Mouse (Mus musculus): Measurements from ENCODE around the gene Lclat1.

Lclat1 gene

DNA sequence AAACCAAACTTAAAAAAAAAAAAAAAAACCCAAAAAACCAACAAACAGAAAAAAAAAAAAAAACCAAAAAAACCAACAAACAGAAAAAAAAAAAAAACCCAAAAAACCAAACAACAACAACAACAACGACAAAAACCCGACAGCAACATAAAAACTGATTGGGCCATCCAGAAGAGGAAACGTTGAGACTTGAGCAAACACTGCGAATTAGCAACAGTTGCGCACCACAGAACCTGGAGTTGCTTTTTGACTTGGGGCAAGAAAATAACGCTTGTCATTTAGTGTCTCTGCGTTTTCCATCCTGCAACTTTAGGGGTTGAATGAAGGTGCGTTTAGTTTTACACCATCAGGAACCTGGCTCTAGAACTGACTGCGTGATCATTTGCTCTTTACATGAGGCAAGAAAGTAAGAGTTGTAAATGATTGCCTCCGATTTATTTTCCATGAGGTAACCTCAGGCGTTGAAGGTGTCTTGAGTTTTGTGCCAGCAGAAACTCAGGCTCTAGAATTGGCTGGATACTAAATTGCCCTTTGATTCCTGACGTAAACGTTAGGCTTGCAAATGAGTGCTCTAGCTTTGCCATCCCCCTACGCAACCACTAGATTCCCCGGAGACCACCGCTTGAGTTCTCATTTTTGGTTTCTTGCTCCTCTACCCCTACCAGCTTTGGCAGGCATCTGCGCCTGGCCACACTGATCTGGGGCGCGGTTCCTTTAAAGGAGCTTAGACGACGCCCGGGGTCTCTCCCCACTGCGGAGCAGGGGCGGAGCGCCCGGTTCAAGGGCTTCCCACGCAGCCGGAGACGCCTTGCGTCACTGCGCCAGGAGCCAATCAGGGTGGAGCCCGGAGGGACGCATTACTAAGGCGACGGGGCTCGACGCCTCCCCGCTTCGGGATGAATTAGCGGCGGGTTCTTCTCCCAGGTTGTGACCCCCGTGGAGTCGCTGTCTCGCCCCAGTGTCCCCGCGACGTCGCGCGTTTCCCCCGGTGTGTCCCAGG lies at the start of gene Lclat1:
Lclat1 (plus strand) TSS at position 828 of the 1,000 bp plus-strand sequence.
- peak; percentile 96 for DNase-seq (ENCODE audit: inconsistent ontology term)

DNA sequence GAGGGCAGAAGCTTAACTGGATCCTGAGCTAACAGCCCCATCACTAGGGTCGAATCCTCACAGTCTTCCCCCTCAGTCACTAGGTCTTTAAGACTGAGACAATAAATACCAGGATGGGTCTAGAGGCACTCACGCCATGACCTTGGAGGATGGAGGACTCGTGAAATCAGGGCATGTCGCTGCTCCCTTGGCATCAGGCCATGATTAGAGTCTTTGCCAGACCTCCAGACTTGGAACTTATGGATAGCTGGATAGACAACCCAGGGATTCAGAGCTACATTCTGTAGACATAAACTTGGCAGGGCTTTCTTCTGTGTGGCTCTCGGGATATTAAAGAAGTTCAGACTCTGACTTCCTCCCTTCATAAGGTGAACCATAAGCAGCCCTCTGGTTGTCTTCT lies 49.5 kb upstream of the Lclat1 start:
- no peak for DNase-seq (ENCODE audit: inconsistent ontology term)

DNA sequence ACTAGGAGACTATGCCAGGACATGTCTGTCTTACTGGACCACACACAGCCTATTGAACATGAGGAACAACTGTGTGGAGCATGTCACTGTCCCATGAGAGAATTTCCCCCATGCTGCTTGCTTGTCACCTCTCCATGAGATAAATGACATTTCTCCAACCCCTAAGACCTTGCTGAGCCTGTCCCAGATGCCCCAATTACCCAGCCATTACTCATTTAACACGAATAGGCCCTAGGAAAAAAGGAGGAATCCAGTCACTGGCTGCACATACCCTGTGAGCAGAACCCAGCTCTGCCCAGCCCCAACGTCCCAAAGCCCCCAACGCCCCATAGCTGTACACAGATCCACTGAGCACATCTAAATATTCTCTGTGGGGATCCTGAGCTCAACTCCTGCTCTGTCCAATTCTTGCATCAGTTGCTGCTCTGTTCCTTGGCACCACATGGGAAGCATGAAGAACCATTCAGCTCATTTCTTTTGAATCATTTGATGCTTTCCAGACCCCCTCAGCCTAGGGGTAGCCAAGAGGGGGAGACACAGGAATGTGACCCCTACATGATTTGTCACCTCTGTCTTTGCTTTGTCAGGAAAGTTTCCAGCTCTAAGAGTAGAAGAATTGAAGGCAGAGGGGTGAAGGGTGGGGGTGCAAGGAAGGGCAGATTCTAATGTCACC lies 47.4 kb upstream of the Lclat1 start:
- DNase-seq (ENCODE audit: inconsistent ontology term): no peak

DNA sequence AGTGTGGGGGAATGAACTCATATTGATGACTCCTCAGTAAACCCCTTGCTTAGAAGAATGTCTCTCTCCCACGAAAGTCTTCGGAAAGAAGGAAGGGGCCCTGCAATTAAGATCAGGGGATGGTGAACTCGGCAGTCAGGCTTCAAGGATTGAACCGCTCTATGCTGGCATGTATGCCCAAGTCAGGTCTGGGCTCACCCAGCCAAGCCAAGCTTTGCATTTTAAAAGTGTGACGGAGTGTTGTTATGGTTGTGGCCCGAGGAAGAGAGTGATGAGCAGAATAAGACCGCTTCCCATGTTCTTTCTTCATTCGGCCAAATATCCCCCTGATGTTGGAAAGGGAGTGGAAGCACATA lies 46.9 kb upstream of the Lclat1 start:
- DNase-seq (ENCODE audit: inconsistent ontology term): no peak

DNA sequence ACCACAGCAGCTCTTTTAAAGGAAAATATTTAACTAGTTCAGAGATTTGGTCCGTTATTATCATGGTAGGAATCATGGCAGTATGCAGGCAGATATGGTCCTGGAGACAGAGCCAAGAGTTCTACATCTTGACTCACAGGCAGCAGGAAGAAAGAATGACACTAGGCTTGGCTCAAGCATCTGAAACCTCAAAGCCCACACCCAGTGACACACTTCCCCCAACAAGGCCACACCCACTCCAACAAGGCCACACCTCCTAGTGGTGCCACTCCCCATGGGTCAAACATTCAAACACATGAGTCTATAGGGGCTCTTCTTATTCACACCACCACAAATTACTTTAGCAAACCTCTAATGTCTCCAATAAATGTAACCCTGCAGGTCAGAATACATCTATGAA lies 45.1 kb upstream of the Lclat1 start:
- peak; percentile 5 for DNase-seq (ENCODE audit: inconsistent ontology term)

DNA sequence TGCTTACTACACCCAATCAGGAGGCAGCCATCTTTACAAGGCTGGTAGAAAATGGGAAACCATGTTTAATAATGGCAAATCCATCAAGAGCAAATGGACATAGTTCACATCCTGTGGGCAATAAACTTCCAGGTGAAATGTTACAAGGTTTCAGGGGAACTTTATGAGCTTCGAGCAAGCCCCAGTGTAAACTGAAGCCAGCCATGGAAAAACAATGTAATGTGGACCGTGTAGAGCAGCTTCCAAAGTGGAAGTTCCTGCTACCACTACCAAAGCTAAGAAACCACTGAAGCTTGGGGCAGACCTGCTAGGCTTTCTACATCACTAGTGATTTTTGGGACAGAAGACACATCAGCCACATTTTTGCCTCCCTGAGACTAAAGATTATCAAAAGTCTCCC lies 44.5 kb upstream of the Lclat1 start:
- no peak for DNase-seq (ENCODE audit: inconsistent ontology term)

DNA sequence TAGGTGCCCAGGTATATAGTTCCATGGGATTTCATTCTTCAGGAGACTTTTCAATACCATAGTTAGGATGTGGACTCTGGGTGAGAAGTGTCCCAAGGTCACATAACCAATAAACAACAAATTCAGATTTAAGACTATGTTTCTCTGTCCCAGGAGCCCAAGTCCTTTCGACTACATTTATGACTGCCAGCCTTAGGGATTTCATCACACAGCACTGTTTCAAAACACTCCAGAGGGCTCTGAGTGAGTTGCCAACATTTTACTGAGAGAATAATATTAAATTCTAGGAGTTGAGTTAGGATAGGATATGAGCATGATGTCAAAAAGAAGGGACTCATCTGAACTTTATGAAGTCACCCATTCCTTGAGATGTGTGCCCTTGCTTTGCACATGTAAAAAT lies 44.0 kb upstream of the Lclat1 start:
- DNase-seq (ENCODE audit: inconsistent ontology term): no peak

DNA sequence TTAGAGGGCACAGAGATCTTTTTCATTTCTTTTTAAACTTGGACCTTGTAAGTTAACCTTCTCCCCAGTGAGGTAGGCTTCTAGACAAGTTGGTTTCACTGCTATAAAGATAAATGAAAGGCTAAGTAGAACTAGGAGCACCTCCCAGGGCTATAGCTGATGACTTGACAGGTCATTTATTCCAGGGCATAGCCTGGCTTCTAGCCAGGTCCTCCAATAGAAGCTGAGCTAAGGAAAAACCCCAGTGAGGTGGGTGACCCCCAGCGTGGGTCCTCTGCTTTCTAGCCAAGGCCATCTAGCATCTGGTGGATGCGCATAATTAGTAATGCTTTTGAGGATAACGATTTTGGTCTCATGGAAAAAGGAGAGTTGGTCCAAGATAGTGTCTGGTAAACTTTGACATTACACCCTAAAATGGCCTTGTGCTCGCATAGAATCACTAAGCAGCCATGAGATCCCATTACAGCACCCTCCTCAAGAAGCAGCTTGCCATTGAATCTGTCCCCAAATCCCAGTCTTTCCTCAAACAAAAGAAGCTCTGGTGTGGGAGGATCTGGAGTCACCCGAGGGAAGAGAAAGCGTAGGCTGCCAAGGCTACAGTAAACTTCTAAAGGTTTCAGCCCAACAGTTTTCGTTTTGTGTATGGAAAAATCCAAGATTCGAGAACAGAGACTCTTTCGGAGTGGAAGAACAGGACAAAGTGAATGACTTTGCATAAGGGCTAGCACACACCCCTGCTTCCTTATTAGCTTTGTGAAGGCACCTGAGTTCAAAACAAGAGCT lies 41.2 kb upstream of the Lclat1 start:
- peak; percentile 9 for DNase-seq (ENCODE audit: inconsistent ontology term)

DNA sequence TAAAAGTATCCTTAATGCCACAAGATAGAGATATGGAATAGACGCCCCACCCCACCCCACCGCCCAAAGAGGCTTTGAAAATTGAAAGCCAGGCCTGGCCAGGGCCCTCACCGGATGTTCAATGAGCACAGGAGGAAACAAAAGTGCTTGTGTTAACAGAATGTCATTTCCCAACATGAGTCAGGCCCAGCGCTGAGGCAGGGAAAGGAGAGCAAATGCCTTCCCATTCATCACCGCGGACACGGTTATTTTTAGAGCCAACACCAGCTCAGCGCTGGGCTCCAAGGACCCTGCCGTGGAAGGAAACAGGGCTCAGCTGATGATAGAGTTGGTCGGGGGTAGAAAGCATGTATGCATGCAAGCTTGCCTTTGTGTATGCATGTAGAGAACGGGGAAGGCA lies 40.4 kb upstream of the Lclat1 start:
- peak; percentile 44 for DNase-seq (ENCODE audit: inconsistent ontology term)

DNA sequence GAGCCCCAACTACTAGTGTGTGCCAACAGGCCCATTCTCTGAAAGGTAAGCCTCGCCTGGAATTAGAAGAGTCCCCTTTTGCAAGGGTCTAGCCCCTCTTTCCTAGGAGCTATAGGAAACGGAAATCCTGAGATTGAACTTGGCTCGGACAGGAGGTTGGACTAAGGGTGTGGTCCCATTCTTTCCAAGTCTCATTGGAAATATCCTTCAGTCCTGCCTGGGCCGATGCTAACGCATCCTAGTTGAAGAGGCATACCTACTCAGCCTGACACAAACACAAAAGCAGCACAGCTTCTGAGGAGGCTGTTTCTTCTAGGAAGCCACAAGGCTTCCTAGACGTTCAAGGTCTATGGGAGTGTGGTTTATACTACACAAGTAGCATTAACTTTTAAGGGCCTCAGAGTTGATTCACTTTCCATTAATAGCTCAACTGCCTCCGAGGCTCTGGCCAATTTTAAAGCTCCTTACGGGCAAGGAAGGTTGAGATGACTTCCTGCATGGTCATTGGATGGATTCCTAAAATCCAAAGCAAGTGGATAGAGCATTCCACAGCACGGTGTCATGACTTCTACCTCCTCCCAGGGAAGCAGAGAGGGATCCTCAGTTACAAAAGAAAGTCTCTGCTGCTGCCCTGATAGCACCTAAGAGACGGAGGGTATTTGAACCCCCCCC lies 39.3 kb upstream of the Lclat1 start:
- peak; percentile 13 for DNase-seq (ENCODE audit: inconsistent ontology term)

DNA sequence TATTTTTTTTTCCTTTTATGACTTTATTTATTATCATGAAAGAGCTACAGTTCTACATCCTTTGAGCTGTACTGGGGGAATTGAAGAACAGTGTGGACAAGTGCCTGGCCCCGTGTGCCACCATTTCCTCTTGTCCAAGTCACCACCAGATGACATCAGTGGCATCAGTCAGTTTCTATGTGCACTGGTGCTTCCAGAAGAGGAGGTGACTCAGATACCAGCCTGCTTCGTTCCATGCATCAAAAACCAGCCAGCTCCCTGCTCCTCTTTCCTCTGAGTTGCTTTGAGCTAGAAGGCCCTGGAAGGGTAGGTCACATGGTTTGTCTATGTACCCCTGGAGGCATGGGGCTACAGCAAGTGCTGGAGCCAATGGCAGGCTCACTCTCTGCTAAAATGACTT lies 37.3 kb upstream of the Lclat1 start:
- no peak for DNase-seq (ENCODE audit: inconsistent ontology term)

DNA sequence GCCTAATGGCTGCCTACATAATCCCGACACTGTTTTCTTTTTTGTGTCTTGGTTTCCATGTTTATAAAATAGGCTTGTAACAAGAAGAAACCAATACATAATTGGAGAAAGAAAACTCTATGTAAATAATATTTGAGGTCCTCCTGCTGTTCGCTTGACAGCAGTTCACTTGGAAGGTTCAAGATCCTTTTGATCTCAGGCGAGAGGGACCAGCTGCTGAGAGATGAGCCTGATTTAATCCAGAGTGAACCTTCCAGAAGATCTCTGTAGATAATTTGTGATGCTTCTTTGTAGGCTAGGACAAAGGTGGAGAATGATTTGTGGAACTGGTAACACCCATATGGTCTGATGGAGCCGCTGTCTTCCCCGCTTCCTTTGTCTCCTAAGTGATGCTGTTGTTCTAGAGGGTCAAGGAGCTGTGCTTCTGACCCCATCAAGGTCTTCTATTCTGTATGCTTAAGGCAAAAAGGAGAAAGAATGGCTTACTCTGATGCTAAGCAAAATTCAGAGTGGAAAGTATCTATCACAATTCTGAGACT lies 36.0 kb upstream of the Lclat1 start:
- DNase-seq (ENCODE audit: inconsistent ontology term): no peak

DNA sequence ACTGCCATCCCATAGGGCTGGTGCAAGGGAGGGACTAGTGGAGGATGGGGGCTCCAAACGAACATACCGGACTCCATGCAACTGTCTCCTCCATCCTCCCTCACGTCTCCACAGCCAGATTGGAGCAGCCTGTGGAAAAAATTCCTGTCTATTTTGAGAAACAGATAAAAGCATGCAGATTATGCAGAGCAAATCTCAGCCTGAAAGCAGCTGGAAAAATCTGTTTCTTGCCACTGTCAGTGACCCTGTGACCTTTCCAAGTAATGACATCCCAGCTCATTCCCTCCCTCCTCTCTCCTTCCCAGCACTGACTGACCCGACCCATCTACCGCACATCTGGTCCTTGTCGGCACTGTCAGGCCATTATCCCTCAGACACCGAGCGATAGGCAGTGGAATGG lies 35.5 kb upstream of the Lclat1 start:
- DNase-seq (ENCODE audit: inconsistent ontology term): no peak

DNA sequence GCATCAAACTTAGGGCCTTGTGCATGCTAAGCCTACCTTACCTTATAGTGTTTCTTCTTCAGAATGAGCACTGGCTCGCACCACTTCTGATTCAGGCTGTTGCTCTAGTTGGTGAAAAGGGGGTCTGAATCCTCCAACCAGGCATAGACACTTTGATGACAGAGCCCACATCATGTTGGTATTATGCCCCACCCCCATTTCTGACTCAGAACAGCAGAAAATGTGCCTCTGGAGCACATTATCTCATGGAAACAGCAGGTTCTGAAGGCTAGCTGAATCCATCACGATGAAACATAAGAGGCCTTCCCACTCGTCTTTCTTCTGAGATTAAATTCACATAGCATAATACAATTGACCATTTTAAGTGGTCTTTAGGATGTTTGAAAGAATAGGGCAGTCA lies 33.2 kb upstream of the Lclat1 start:
- DNase-seq (ENCODE audit: inconsistent ontology term): no peak

DNA sequence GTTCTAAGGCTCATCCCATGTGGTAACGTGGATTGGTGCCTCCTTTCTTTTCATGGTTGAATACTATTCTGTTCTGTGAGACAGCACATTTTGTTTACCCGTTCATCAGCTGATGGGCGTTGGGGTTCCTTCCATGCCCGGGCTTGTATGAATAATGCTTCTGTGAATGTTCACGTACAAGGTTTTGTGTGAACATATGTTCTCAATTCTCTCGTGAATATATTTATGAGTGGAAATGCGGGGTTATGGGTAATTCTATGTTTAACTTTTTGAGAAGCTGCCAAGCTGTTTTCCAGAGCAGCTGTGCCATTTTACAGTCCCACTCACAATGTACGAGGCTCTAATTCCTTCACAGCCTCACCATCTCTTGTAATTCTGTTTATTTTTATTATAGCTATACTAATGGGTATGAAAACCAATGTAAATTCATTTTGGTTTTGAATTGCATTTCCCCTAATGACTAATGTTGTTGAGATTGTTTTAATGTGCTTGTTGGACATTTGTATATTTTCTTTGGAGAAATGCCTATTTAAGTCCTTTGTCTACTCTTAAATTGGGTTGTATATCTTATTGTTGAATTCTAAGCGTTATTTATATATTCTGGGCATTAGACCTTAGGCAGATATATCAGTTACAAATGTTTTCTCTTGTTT lies 32.4 kb upstream of the Lclat1 start:
- no peak for DNase-seq (ENCODE audit: inconsistent ontology term)

DNA sequence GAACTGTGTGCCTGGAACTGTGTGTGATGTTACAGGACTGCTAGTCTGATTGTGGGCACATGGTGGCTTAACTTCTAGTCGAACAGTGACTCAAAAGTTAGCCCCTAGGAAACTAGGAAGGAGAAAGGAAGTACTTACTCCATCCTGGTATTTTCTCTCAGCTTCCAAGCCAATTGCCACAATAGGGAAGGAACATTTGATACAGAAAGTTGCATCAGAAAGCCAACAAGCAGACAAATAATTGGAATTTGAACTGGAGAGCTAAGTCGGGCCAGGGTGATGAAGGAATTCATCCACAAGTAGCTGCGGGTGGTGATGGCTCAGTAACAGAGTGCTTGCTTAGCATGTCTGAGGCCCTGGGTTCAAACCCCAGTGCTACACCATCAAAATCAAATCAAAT lies 30.1 kb upstream of the Lclat1 start:
- no peak for DNase-seq (ENCODE audit: inconsistent ontology term)

DNA sequence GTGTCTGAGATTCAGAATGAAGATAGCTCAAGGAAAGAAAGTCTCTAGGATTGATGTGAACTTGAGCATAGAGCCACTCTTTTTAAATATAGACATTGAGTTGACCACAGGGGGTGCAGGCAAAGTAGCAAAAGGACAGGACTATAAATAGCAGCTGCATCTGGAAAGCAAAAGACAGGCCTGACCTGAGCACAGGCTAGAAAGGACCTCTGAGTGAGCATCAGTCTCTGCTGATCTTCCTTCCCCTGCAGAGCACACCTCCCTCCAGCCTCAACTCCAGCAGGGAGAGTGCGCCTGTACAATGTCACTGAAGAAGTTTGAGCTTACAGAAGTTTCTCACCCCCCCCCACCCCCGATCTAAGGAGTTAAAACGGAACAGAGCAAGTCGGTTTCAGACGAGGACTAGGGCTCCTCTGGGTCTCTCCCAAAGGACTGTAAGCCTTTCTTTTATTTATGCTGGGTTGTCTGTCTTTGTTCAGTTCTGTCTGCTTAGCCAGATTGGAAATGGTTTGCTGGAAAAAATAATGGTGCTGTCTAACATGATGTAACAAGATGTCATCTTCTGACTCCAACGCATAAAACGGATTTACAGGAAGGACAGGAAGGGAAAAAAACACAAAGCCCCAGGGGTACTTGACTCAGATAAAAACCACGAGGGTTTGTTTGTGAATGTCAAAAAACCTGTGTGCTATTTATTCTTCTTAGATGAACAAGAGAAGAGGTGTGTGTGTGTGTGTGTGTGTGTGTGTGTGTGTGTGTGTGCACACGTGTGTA lies 26.2 kb upstream of the Lclat1 start:
- no peak for DNase-seq (ENCODE audit: inconsistent ontology term)

DNA sequence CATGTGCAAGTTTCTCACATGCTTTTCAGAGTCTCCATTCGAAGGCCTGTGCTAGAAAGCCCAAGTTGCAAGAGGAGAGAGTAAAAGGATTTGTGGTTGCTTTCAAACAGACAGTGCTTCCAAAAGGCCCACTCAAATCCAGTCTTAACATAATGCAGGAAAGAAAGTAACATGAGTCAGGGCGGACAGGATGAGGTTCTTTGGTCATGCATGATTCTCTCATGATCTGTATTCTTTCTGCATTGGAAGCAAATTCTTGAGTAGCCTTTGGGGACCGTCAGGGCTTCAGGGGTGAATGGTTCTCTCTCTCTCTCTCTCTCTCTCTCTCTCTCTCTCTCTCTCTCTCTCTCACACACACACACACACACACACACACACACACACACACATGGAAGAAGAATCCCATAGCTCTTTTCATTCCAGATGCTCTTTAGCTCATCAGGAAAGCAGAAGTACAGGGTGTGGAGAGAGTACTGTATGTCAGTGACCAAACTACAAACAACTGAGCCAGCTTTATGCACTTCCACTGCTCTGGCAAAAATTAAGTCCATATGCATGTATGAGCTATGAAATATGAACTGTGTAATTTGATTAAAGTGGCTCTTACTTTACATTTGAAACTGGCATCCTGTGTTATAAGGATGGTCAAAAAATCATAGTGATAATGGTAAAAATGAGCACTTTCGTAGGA lies 25.1 kb upstream of the Lclat1 start:
- no peak for DNase-seq (ENCODE audit: inconsistent ontology term)

DNA sequence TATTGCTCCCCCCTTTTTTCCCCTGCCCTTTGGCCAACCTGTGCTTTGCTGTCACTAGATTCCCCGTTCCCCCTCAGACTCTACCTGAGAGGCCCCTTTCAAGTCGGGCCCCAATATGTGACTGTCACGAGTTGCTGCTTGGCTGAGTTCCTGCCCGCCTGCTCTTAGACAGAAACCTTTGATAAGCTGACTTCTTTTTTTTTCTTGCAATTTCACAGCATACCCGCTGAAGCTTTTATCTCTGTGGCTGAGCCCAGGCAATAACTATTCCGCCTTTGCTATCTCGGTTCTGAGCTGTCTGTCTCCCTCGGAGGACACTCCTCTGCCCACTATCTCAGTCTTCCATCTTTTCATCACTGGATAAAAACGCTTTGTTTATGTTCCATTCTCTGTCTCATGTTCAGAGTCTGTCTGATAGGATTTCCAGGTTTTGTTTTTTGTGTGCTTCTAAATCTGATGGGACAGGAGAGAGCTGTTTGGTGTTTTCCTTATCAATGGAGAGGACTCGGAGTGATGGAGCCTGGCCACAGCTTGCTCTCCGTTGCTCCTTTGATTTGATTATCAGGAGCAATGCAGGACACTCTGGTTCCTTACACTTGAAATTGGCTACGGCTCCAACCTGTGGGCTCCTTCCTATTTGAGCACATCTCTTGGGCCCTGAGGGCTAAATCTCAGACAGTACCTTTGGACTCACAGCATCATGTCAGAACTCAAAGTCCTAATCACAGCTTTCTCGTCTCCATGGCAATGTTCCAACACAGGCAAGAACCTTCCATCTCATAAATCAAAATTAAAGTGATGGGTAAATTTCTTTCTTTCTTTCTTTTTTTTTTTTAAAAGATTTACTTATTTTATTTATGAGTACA lies 20.5 kb upstream of the Lclat1 start:
- no peak for DNase-seq (ENCODE audit: inconsistent ontology term)

Measured in Muller cell, postnatal 12 days (primary cell).